Mouse (Mus musculus) left cerebral cortex, postnatal 14 days (tissue): ENCODE results near the gene Rps6ka1. TPM values are rescaled to one million over a fixed set of nuclear protein-coding genes. Genes with fewer than 3 reads are reported as not detected.

ENCODE experiments used
- DNase-seq, 2 experiments: peaks; one replicate each; pipeline ENCODE4 v3.0.0; 2021 to 2022; ENCODE audit warnings: low spot score in 2 of 2, mixed read lengths in 1 of 2
- intact Hi-C: fragments of 180-260 bp; cut with DNase I; formaldehyde crosslinking; loops from one replicate; pipeline ENCODE4 v1.15.1; 2025
- total RNA-seq, 2 experiments: library from RNA; stranded (reverse); gene quantifications; 2 replicates each; pipeline ENCODE4 v1.2.3; 2021

The Rps6ka1 gene
- total RNA-seq, 2 experiments from 2014 or later, result 12.7 TPM

- no peak for DNase-seq
- intact Hi-C loops, result no loop called here
These were observed 12.8 kb upstream of the Rps6ka1 start for GRCm38 (mm10) chr4:133900352-133900751.

GRCm38 (mm10) chr4:133899241-133899800 lies 11.7 kb upstream of the Rps6ka1 start:
- no peak for DNase-seq
- intact Hi-C loops, result no loop called here

DNA sequence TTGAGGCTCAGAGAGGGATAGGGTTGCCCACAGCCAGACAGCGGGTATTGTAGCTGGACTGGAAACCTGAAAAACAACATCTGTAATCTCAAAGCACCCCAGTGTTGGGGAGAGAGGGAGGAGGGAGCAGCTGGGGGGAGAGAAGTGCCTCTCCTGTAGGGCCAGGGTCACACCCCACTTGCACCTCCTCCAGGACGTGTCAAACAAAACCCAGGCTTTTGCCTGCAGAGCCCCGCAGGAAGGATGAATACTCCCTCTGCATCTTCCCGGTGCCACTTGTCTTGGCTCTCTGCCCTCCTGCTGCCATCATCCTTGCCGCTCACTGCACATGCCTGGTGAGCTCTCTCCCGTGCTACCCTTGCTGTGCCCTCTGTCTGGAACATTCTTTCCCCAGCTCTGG lies 10.6 kb upstream of the Rps6ka1 start:
- intact Hi-C loops, result no loop called here
- DNase-seq, result no peak

GRCm38 (mm10) chr4:133897431-133897891 lies 9.9 kb upstream of the Rps6ka1 start:
- intact Hi-C loops, result no loop called here
- DNase-seq, result no peak

DNA sequence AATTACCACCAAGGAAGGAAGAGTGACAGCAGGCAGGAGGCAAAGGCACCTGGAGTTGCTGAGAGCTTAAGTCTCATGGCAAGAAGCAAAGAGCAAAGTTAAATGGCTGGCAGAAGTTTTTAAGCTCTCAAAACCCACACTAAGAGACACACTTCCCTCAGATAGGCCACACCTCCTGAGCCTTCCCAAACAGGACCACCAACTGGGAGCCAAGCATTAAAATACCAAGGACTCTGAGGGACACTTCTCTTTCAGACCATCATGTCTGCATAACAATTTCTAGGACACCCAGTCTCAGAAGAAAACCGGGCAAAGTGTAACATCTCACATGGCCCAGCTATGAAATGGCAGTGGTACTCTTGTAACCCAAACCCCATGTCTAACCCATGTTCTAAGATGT lies 9.4 kb upstream of the Rps6ka1 start:
- DNase-seq, result no peak
- intact Hi-C loops, result no loop called here

GRCm38 (mm10) chr4:133896002-133896401 lies 8.4 kb upstream of the Rps6ka1 start:
- no peak for DNase-seq
- intact Hi-C loops, result no loop called here

- intact Hi-C loops, result no loop called here
- no peak for DNase-seq
These were observed 348 bp downstream of the Rps6ka1 start for GRCm38 (mm10) chr4:133887249-133887648.

DNA sequence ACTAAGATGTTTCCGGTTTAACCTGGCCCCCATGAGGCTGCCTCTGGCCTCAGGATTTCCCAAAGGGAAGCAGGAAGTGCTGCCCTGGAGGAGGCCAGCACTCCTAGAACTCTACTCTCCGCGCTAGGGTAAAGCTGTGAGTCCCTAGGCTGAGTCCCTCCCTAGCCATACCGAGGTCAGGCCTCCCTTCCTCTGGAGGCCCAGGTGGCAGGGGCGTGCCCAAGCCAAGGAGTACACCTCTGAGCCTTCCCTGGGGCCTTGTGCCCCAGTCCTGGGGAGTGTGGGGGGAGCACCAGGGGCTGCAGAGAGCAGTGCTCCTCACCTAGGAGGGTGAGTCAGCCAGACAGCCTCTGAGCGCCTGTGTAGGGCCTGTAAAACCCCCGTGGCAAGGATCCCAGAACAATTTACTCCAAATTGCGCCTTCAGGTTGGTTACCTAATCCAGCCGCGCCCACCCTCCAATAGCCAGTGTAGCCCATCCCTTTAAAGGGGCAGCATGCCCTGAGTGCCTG lies 1.6 kb downstream of the Rps6ka1 start:
- no peak for DNase-seq
- intact Hi-C loops, result no loop called here

DNA sequence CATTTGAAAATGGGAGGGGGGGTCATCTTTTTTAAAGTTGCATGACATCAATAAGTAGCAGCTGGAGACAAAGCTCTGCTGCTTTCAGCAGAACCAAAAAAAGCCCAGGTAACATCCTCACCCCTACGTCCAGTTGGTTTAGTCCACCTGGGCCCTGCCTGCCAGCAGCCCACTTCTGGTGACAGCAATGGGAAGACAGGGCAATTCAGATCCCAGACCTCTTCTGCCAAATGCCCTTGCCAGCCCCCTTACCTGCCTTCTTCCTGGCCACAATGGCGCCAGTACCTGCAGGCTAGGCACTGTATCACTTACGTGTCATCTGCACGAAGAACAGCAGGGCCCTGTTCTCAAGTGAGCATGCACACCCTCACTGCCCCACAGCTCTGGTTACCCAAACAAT lies 2.3 kb downstream of the Rps6ka1 start:
- intact Hi-C loops, result no loop called here
- no peak for DNase-seq

- DNase-seq, result no peak
- intact Hi-C loops, result no loop called here
These were observed 2.7 kb downstream of the Rps6ka1 start for GRCm38 (mm10) chr4:133884888-133885287.

DNA sequence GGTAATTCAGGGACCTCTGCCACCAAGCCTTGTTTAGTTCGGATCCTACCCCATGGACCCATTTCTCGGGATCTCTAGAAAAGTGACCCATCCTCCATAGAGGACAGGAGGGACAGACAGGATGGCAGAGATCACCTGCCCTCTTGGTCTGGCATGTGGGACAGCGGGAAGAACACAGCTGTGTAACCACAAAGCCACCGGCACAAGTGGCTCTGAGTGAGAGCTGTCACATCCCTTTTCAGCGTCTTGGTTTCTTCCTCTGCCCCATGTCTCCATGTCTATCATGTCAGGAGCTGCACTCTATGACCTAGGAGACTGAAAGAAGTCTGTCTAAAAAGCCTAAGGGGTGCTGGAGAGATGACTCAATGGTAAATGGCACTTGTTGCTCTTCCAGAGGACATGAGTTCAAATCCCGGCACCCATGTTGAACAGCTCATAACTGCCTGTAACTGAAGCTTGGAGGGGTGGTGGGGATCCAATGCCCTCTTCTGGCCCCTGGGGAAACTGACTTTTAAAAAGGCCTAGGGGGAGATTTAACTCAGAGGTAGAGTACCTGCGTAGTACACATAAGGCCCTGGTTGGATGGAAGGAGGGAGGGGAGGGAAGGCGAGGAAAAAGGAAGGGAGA lies 3.4 kb downstream of the Rps6ka1 start:
- intact Hi-C loops, result no loop called here
- no peak for DNase-seq

- intact Hi-C loops, result no loop called here
These were observed 5.7 kb downstream of the Rps6ka1 start for GRCm38 (mm10) chr4:133881851-133882250.

DNA sequence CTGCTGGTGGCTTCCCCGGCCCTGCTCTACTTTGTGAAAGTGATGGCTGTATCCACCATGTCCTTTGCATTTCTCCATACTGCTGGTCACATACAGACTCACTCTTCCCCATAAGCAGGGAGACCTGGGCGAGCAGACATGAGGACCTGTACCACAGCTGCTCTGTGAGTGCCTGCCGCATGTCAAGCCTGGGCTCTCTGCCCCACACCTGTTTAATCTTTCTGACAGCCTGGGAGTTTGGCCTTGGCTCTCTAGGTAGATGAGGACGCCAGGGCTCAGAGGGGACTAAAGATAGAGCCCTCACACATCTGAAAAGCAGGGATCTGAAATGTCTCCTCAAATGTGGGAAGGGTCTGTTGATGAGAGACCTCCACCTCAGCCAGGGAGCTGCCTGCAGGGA lies 6.2 kb downstream of the Rps6ka1 start:
- no peak for DNase-seq
- intact Hi-C loops, result no loop called here

More at GRCm38 (mm10) chr4:133881851-133882250, 5.7 kb downstream of the Rps6ka1 start:
- no peak for DNase-seq

GRCm38 (mm10) chr4:133879145-133879902 lies 8.3 kb downstream of the Rps6ka1 start:
- intact Hi-C loops, result no loop called here
- no peak for DNase-seq

DNA sequence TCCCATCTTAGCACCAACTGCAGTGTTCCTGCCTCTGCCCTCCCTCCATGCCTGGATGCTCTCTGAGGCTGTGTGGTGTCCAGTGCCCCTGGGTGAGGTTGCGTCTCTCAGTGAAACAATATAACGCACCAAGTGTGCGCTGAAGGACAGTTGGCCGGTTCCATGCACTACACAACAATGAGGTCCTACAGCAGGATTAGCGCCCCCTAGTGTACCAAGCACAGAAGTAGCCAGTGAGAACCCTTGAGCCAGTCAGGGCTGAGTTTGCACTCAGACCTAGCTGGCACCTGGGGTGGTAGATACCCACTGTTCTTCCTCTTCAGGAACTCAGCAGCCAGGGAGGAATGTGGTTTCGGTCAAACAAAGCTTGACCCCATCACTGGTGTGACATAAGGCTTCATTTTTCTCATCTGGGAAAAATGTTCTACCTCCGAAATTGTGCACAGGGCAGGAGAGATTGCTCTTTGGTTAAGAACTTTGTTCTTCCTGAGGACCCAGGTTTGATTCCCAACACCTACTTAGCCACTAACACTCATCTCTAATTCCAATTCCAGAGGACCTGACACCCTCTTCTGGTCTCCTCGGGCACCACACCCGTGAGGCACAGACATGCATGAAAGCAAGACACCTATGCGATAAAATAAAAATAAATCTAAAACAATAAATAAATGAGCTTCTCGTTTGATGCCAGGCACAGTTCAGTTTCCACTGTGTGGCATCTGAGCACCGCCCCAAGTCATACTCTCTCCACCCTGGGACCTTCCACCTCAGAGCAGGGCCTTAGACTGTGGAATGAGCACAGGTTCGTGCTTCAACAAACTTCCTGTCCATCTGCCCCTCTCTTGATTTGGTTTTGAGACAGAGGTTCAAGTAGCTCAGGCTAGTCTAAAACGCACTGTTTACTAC lies 9.5 kb downstream of the Rps6ka1 start:
- intact Hi-C loops, result no loop called here
- DNase-seq, result no peak

DNA sequence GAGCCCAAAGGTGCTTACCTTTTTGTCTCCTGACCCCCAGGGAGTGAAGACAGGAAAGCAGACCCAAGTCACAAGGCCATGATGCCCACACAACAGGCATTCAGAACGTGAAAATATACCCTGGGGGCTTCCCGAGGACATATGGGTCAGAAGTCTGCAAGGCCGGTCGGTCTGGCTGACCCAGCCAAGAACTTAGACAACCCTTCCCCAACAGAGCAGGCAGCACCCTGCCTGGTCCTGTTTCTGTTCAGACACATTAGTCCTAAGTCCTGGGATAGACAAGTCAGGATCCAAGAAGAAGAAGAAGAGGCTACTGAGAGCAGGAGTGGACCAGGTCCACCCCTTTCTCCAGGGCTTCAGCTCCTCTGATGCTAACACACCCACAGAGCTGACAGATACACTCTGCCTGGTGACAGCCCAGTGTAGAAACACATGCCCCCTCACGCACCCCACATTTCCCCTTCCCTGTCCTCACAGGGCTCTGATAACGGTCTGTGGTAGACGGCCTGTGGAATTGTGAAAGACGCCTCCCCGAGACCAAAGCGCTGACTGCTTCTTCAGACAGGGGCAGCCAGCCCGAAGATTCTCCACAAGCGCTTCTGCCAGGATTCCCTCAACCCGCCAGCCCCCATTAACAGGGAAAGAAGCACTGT lies 12.6 kb downstream of the Rps6ka1 start:
- DNase-seq, result no peak
- intact Hi-C loops, result no loop called here

GRCm38 (mm10) chr4:133873926-133874864 lies 13.4 kb downstream of the Rps6ka1 start:
- no peak for DNase-seq
- intact Hi-C loops, result no loop called here

GRCm38 (mm10) chr4:133873431-133873851 lies 14.2 kb downstream of the Rps6ka1 start:
- intact Hi-C loops, result no loop called here

More at GRCm38 (mm10) chr4:133873431-133873851, 14.2 kb downstream of the Rps6ka1 start:
- DNase-seq, result no peak
